Mouse (Mus musculus): ENCODE measurements at regions not wholly inside any gene's neighbourhood (a gene's known extent, or its start where the extent isn't known, plus 50 kb on each side); places are given as distances from the start of the nearest gene placed in this dataset. TPM values are rescaled to one million over a fixed set of nuclear protein-coding genes. Genes with fewer than 3 reads are reported as not detected.
A peak's percentile ranks its signal among the peaks of the same experiment; 100 is the strongest.

GRCm38 (mm10) chr5:7788406-7788805 is 171.9 kb upstream of the Steap4 start:
- H3K4me3 ChIP-seq (replicated peaks), result no peak overlapping the region
- H3K4me1 ChIP-seq, result no peaks in the 10 kb centered on the region
- no peak overlapping the region for H3K4me2 ChIP-seq
- H3K27ac ChIP-seq, result no peak overlapping the region
- H3K9ac ChIP-seq, result no peak overlapping the region
- no peak for ATAC-seq (ENCODE audit: insufficient read depth, low FRiP score, low read depth)
- 71% methylated on average over 5 of the region's 5 CpGs for WGBS
- H3K27me3 ChIP-seq (replicated peaks), result no peaks in the 10 kb centered on the region
- H3K36me3 ChIP-seq, result no peaks in the 10 kb centered on the region
- no peaks in the 10 kb centered on the region for H3K9me3 ChIP-seq

GRCm38 (mm10) chr5:7789126-7789525 is 171.1 kb upstream of the Steap4 start:
- Histone ChIP-seq H3K36me3 (no peaks in the 10 kb centered on the region), H3K27me3 (replicated peaks) (no peaks in the 10 kb centered on the region), H3K4me2 (no peak overlapping the region), H3K9me3 (no peaks in the 10 kb centered on the region), H3K4me3 (replicated peaks) (no peak overlapping the region), H3K4me1 (no peaks in the 10 kb centered on the region), H3K27ac (no peak overlapping the region), H3K9ac (no peak overlapping the region)
- 92% methylated on average over 1 of the region's 1 CpGs for WGBS
- no peak for ATAC-seq (ENCODE audit: insufficient read depth, low FRiP score, low read depth)

GRCm38 (mm10) chr5:7820592-7820991 is 139.7 kb upstream of the Steap4 start:
- Histone ChIP-seq H3K4me1 (no peaks in the 10 kb centered on the region), H3K9me3 (no peaks in the 10 kb centered on the region), H3K4me3 (replicated peaks) (no peak overlapping the region), H3K4me2 (no peak overlapping the region), H3K27ac (no peak overlapping the region), H3K9ac (no peak overlapping the region), H3K27me3 (replicated peaks) (no peaks in the 10 kb centered on the region), H3K36me3 (no peaks in the 10 kb centered on the region)
- no peak for ATAC-seq (ENCODE audit: insufficient read depth, low FRiP score, low read depth)
- WGBS, result 31% methylated on average over 5 of the region's 5 CpGs

- Histone ChIP-seq H3K27ac (no peak overlapping the region), H3K9ac (no peak overlapping the region), H3K9me3 (no peaks in the 10 kb centered on the region), H3K27me3 (replicated peaks) (no peaks in the 10 kb centered on the region), H3K4me1 (no peaks in the 10 kb centered on the region), H3K4me3 (replicated peaks) (no peak overlapping the region), H3K4me2 (no peak overlapping the region), H3K36me3 (no peaks in the 10 kb centered on the region)
- 54% methylated on average over 3 of the region's 3 CpGs for WGBS
- no peak for ATAC-seq (ENCODE audit: insufficient read depth, low FRiP score, low read depth)
Observed at GRCm38 (mm10) chr5:7821700-7822099, 138.6 kb upstream of the Steap4 start.

- WGBS, result 82% methylated on average over 3 of the region's 3 CpGs
- Histone ChIP-seq H3K27ac (no peak overlapping the region), H3K27me3 (replicated peaks) (no peaks in the 10 kb centered on the region), H3K4me2 (no peak overlapping the region), H3K9me3 (no peaks in the 10 kb centered on the region), H3K36me3 (no peaks in the 10 kb centered on the region), H3K4me3 (replicated peaks) (no peak overlapping the region), H3K4me1 (no peaks in the 10 kb centered on the region), H3K9ac (no peak overlapping the region)
- no peak for ATAC-seq (ENCODE audit: insufficient read depth, low FRiP score, low read depth)
Observed at GRCm38 (mm10) chr5:7829618-7830017, 130.6 kb upstream of the Steap4 start.

- no peak for ATAC-seq (ENCODE audit: insufficient read depth, low FRiP score, low read depth)
- no peak overlapping the region for H3K9ac ChIP-seq
- H3K4me3 ChIP-seq (replicated peaks), result no peak overlapping the region
- no peaks in the 10 kb centered on the region for H3K36me3 ChIP-seq
- no peaks in the 10 kb centered on the region for H3K9me3 ChIP-seq
- H3K4me1 ChIP-seq, result no peaks in the 10 kb centered on the region
- no peak overlapping the region for H3K4me2 ChIP-seq
- WGBS, result 93% methylated on average over 1 of the region's 1 CpGs
- no peak overlapping the region for H3K27ac ChIP-seq
- no peaks in the 10 kb centered on the region for H3K27me3 ChIP-seq (replicated peaks)
Observed at GRCm38 (mm10) chr5:7833812-7834211, 126.4 kb upstream of the Steap4 start.

GRCm38 (mm10) chr5:7863047-7863446 is 97.2 kb upstream of the Steap4 start:
- Histone ChIP-seq H3K4me1 (no peaks in the 10 kb centered on the region), H3K4me2 (no peak overlapping the region), H3K4me3 (replicated peaks) (no peak overlapping the region), H3K36me3 (no peaks in the 10 kb centered on the region), H3K27ac (no peak overlapping the region), H3K27me3 (replicated peaks) (no peaks in the 10 kb centered on the region), H3K9ac (no peak overlapping the region), H3K9me3 (no peaks in the 10 kb centered on the region)
- ATAC-seq (ENCODE audit: insufficient read depth, low FRiP score, low read depth), result peak; percentile 76
- 65% methylated on average over 2 of the region's 2 CpGs for WGBS

- Histone ChIP-seq H3K27me3 (replicated peaks) (no peaks in the 10 kb centered on the region), H3K4me3 (replicated peaks) (no peak overlapping the region), H3K9ac (no peak overlapping the region), H3K36me3 (no peaks in the 10 kb centered on the region), H3K4me1 (no peaks in the 10 kb centered on the region), H3K4me2 (no peak overlapping the region), H3K9me3 (no peaks in the 10 kb centered on the region), H3K27ac (no peak overlapping the region)
- ATAC-seq (ENCODE audit: insufficient read depth, low FRiP score, low read depth), result no peak
- 86% methylated on average over 3 of the region's 3 CpGs for WGBS
Observed at GRCm38 (mm10) chr5:7866041-7866641, 94.1 kb upstream of the Steap4 start.

- no peak for ATAC-seq (ENCODE audit: insufficient read depth, low FRiP score, low read depth)
- Histone ChIP-seq H3K4me3 (replicated peaks) (no peak overlapping the region), H3K4me1 (no peaks in the 10 kb centered on the region), H3K9me3 (no peaks in the 10 kb centered on the region), H3K4me2 (no peak overlapping the region), H3K27ac (no peak overlapping the region), H3K9ac (no peak overlapping the region), H3K27me3 (replicated peaks) (no peaks in the 10 kb centered on the region), H3K36me3 (no peaks in the 10 kb centered on the region)
- 60% methylated on average over 3 of the region's 3 CpGs for WGBS
Observed at GRCm38 (mm10) chr5:7899537-7899936, 60.7 kb upstream of the Steap4 start.

Small RNAs in the stretch of these regions (microRNA-seq; reads per million reads assigned to microRNA genes)
- gene Gm22196, result not detected
